Mouse (Mus musculus): Measurements from ENCODE around the gene Auts2. TPM values are rescaled to one million over a fixed set of nuclear protein-coding genes. Genes with fewer than 3 reads are reported as not detected.

The Auts2 gene
- total RNA-seq, 1 experiment from 2014 or later: 1.9 TPM

DNA sequence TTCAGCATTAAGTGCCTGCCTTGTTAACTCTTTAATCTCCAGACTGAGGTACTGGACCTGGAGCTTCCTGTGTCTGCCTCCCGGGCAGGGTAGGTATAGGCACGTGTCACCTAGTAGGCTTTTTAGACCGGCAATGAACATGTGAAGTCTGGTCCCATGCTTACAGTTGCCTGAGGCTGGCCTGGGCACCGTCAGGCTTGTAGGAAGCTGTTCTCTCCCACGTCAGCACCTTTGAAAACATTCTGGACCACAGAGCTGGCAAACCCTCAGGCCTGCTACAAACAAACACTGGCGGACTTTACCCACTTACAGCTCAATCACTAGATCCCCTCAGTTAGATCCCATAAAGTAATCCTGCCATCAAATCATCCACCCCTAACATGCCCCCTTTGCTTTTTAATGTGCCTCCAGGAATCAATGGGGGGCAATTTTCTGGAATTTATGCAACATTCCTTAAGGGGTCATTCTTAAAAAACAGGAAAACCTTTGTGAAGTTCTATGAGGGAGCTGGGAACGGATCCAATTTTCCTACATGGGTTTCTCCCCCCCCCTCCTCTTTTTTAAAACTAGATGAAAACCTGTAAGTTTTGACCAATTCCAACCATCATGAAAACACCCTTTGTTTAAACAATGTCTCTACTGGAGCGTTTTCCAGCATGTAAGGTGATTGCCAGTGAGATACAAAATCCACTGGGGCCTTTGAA is 692.4 kb downstream of the Auts2 start:
- no peak for ATAC-seq (replicated peaks in 1 of 2; ENCODE audit: insufficient read depth in 1 of 2, low FRiP score in 2 of 2, low TSS enrichment in 1 of 2, low read depth in 1 of 2, poor library complexity in 2 of 2, severe bottlenecking in 2 of 2)

DNA sequence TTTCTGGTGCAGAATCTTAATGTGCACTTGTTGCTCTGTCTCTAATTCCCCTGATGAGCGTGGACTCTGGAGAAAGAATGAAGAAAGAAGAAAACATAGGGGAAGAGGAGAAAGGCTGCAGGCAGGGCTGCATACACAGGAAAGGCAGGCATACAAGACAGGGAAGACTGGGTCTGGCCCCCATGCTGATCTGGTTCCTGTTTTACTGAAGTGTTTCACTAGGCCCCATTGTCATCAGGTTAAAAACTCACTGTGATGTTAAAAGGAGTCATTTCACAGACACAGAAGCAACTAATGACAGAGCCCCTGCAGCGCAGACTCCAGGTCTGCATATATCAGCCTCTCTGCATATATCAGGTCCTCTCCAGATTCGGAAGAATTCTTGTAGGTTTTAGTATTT is 693.5 kb downstream of the Auts2 start:
- no peak for ATAC-seq (replicated peaks in 1 of 2; ENCODE audit: insufficient read depth in 1 of 2, low FRiP score in 2 of 2, low TSS enrichment in 1 of 2, low read depth in 1 of 2, poor library complexity in 2 of 2, severe bottlenecking in 2 of 2)

DNA sequence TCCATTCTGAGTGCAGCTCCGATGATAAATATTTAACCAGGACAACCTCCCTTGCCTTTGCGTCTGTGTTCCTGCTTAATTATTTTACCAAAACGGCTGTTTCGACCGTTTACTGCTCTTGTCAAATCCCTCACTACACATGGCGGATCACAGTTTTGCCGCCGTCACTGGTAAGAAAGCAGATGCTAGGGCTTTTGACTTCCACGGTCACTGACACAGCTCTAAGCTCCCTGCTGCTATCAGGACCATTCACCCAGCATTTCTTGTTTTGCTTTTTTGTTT is 698.7 kb downstream of the Auts2 start:
- ATAC-seq (replicated peaks in 1 of 2; ENCODE audit: insufficient read depth in 1 of 2, low FRiP score in 2 of 2, low TSS enrichment in 1 of 2, low read depth in 1 of 2, poor library complexity in 2 of 2, severe bottlenecking in 2 of 2): no peak

DNA sequence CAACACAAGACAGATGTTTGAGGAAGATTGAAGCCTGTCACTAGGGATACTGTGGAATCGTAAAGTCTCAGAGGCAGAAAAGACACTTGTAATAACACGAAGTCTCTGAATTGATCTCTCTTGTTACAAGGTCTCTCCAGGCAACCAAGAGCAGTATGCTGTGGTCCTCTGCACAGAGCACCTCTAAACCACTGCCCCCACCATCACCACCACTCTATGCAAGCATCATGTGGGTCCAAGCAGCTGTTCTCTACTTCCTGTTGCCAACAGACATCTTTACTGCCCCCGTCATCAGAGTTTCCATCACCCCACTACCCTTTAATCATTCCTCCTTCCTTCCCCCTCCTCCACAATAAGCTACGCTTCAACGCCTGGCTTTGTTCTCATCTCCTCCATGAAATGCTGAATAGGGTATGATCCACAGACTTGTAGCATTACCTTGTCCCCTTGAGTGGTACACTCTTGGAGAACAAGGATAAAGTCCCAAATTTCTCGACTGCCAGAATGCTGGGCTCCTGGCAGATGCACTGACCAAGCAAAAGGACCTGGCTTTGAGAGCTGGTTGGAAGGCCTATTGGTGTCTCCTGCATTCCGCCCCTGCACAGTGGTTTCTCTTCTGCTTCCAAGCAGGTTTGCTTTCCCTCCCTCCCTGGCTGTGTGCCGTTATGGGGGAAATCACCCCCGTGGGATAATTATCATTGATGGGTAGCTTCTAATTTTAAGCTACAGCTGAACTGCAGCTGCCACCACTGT is 699.2 kb downstream of the Auts2 start:
- no peak for ATAC-seq (replicated peaks in 1 of 2; ENCODE audit: insufficient read depth in 1 of 2, low FRiP score in 2 of 2, low TSS enrichment in 1 of 2, low read depth in 1 of 2, poor library complexity in 2 of 2, severe bottlenecking in 2 of 2)

- no peak for ATAC-seq (replicated peaks in 1 of 2; ENCODE audit: insufficient read depth in 1 of 2, low FRiP score in 2 of 2, low TSS enrichment in 1 of 2, low read depth in 1 of 2, poor library complexity in 2 of 2, severe bottlenecking in 2 of 2)
Observed at GRCm38 (mm10) chr5:131839657-131840315, 703.4 kb downstream of the Auts2 start.

GRCm38 (mm10) chr5:131839023-131839422 is 704.1 kb downstream of the Auts2 start:
- peak; percentile 75 to 84 for ATAC-seq (replicated peaks in 1 of 2; ENCODE audit: insufficient read depth in 1 of 2, low FRiP score in 2 of 2, low TSS enrichment in 1 of 2, low read depth in 1 of 2, poor library complexity in 2 of 2, severe bottlenecking in 2 of 2)

GRCm38 (mm10) chr5:131838064-131838463 is 705.1 kb downstream of the Auts2 start:
- no peak for ATAC-seq (replicated peaks in 1 of 2; ENCODE audit: insufficient read depth in 1 of 2, low FRiP score in 2 of 2, low TSS enrichment in 1 of 2, low read depth in 1 of 2, poor library complexity in 2 of 2, severe bottlenecking in 2 of 2)

DNA sequence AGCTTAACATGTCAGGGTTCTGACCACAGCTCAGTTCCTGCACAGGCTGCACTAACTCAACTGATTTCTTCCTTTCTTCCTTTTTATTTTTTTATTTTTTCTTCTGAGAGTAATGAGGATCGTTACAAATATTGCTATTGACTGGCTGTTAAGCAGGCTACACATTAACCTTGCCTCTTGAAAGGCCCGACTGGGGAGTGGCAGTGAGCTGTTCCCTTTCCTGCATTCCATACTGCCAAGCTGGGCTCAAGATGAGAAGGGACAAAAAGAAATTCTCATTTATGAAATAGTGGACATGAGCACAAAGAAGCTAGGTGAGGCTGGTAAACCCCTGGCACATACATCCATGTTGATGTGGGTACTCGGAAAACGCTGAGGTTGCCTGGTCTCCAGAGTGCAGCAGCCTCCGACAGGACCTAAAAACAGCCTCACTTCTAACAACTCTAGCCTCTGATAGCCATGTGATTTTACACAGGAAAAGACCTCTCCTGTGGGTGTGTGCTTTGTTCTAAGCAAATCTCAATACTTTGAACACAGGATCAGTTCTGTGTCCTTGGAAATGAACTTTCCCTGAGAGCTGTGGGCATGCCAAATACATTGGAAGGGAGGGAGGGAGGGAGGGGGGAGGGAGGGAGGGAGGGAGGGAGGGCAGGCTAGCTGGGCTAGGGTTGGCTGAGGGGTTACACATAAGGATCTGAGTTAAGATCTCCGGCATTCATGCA is 707.0 kb downstream of the Auts2 start:
- ATAC-seq (replicated peaks in 1 of 2; ENCODE audit: insufficient read depth in 1 of 2, low FRiP score in 2 of 2, low TSS enrichment in 1 of 2, low read depth in 1 of 2, poor library complexity in 2 of 2, severe bottlenecking in 2 of 2): no peak

- ATAC-seq (replicated peaks in 1 of 2; ENCODE audit: insufficient read depth in 1 of 2, low FRiP score in 2 of 2, low TSS enrichment in 1 of 2, low read depth in 1 of 2, poor library complexity in 2 of 2, severe bottlenecking in 2 of 2): no peak
Observed at GRCm38 (mm10) chr5:131832891-131833876, 710.0 kb downstream of the Auts2 start.

- ATAC-seq (replicated peaks in 1 of 2; ENCODE audit: insufficient read depth in 1 of 2, low FRiP score in 2 of 2, low TSS enrichment in 1 of 2, low read depth in 1 of 2, poor library complexity in 2 of 2, severe bottlenecking in 2 of 2): no peak
Observed at GRCm38 (mm10) chr5:131830111-131830510, 713.0 kb downstream of the Auts2 start.

GRCm38 (mm10) chr5:131829248-131829647 is 713.9 kb downstream of the Auts2 start:
- ATAC-seq (replicated peaks in 1 of 2; ENCODE audit: insufficient read depth in 1 of 2, low FRiP score in 2 of 2, low TSS enrichment in 1 of 2, low read depth in 1 of 2, poor library complexity in 2 of 2, severe bottlenecking in 2 of 2): peak; percentile 99

- ATAC-seq (replicated peaks in 1 of 2; ENCODE audit: insufficient read depth in 1 of 2, low FRiP score in 2 of 2, low TSS enrichment in 1 of 2, low read depth in 1 of 2, poor library complexity in 2 of 2, severe bottlenecking in 2 of 2): no peak
Observed at GRCm38 (mm10) chr5:131828607-131829006, 714.5 kb downstream of the Auts2 start.

DNA sequence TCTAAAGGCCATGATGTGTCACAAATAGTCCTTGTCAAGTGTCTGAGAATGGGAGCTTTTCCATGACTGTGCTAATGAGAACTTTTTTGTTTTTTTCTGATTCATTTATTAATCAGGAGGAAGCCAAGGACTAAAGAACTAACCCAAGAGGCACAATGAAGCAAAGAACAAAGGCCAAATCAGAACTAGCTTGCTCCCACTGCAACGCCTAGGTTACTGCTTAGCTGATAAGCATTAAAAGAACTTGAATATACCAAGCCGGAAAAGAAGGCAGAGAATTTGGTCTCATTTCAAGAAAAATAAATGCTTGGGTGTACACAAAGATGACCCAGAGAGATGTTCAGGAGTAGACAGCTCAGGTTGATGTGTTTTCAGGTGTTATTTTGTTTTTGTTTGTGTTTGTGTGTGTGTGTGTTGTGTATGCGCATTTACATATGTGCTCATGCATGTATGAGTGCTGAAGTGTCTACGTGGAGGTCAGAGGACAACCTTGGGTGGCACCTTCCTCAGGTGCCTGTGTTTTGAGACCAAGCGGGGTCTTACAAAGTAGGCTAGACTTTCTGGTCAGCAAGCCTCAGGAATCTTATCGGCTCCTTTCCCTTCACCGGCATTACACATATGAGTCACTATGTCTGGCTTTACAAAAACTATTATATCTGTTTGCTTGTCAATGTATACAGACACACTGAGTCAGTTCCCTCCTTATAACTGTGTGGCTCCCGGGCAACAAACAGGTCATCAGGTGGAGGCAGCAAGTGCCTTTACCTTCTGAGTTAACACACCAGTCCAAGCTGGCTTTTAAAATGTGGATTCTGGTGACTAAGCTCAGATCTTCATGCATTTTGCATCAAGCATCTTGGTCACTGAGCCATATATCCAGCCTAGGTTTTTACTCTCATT is 716.5 kb downstream of the Auts2 start:
- ATAC-seq (replicated peaks in 1 of 2; ENCODE audit: insufficient read depth in 1 of 2, low FRiP score in 2 of 2, low TSS enrichment in 1 of 2, low read depth in 1 of 2, poor library complexity in 2 of 2, severe bottlenecking in 2 of 2): no peak

DNA sequence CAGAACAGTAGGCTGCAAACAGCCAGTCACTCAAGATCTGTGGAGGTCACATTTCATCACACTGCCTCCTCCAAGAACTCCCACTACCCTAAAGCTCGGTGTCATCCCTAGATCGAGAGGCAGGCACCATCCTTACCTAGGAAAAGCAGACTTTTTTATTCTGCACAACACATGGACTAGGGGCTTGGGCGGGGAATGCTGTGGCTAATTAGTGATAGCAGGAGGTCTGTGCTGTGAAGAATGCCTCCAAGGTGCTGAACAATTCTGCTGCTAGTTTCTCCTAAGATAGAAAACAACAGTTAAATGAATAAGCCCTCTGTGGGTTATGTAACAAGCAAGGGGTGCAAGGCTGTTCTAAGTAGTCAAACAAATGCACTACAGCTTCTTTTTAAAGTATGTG is 717.7 kb downstream of the Auts2 start:
- ATAC-seq (replicated peaks in 1 of 2; ENCODE audit: insufficient read depth in 1 of 2, low FRiP score in 2 of 2, low TSS enrichment in 1 of 2, low read depth in 1 of 2, poor library complexity in 2 of 2, severe bottlenecking in 2 of 2): no peak

DNA sequence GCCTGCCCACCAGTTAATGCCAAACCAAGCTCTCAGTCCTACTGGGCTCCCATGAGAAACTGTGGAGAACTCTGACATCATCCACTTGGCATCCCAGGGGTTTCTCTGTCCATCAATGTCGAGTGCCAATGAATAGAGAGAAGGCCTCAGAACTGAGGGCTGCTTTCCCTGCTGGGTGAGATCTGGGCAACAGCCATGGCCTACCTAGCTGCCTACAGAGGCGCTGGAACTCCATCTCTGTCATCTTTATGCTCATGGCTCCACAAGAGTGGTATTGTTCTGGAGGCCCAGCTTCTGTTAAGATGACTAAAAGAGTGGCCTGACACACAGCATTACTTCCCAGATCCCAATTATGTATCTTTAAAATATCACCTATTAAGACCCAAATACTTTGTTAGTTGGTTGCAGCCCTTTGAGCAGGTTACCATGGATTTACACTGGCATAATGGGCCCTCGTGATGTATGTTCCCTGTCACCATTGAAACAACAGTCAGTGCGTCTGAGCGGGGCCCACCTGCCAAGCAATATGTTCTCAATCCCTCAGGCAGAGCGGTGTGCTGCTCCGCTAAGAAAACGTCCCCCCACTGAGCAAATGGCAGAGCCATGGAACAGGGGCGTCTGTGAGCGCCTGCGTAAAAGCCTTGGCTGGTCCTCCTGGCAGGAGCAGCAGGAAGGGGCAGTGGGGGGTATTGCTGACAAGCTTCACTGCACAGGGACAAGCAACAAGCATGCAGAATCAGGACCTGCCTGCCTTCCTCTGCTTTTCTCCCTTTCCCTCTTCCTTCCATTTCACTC is 718.8 kb downstream of the Auts2 start:
- ATAC-seq (replicated peaks in 1 of 2; ENCODE audit: insufficient read depth in 1 of 2, low FRiP score in 2 of 2, low TSS enrichment in 1 of 2, low read depth in 1 of 2, poor library complexity in 2 of 2, severe bottlenecking in 2 of 2): no peak

Data from hematopoietic stem cell, adult 5-6 weeks (primary cell).